Mouse (Mus musculus) cerebellum, postnatal 4 days (tissue): ENCODE results near the gene Cda.

Experiments
- DNase-seq, 2 experiments: peaks; one replicate each; pipeline ENCODE4 v3.0.0; 2022; ENCODE audit warnings: low spot score in 2 of 2, mixed read lengths in 1 of 2

Gene Cda

DNA sequence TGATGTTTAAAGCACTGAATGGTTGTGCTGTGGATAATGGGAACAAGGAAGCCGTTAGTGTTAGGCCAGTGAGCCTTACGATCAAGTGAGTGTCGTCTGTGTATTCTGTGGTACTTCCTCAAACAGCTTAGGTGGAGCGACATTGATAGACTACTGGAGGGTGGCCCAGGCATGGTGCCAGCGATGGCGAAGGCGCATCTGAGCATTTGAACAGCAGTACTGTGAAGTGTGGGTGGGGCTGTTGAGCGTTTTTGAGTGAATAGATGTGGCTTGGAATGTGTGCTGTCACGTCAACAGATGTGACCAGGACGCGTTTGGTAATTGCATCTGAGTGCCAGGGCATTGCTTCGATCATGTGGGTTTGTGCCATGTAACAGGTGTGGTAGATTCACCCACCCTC is 60.1 kb downstream of the Cda start:
- DNase-seq = no peak

DNA sequence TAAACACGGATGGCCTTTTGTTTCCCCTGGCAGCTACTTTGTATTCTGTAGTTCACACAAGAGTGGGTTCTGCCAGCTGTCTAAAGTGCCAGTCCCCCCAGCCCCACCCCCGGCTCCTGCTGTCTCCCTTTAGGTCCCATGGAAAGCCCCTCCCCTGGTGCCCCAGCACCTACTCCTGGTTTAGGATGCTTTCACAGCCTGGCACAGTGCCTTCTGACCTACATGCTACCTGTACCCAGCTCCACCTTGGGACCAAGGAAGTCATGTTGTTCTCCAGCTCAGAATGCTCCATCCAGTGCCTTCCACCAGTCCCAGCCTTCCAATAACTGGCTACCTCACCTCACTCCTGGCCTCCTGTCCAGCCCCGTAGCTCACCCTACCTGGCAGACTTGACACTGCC is 60.8 kb downstream of the Cda start:
- no peak for DNase-seq

DNA sequence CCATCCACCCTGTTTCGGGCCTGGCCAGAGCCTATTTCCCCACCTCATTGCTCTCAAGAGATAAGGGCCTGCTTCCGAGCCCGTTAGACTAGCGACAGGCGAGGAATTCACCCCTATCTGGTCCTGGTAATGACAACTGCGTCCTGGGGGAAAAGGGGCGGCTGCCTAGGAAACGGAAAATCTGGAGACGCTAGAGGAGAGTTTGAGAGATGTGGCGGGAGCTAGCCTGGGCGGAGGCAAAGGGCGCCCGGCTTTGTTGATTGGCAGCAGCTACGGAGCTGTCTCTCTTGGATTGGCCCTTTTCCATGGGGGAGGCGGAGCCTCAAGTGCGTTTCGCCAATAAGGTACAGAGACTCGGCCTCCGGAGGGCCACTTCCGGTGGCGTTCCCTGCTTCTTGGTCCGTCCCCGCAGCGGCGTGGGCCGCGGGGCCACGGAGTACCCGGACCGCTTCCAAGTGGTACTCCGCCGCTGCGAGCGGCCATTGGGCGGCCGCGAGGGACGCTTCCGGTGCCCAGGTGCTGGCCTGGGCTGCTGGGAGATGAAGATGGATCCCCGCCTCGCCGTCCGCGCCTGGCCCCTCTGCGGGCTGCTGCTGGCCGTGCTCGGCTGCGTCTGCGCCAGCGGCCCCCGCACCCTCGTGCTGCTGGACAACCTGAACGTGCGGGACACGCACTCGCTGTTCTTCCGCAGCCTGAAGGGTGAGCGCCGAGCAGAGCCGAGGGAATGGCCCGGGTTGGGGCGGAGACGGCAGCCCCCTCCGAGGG is 63.3 kb downstream of the Cda start, which contains the start of gene Ddost:
Ddost (plus strand) TSS at position 391 of the 765 bp plus-strand sequence.
- DNase-seq = peak; percentile 93 to 97

DNA sequence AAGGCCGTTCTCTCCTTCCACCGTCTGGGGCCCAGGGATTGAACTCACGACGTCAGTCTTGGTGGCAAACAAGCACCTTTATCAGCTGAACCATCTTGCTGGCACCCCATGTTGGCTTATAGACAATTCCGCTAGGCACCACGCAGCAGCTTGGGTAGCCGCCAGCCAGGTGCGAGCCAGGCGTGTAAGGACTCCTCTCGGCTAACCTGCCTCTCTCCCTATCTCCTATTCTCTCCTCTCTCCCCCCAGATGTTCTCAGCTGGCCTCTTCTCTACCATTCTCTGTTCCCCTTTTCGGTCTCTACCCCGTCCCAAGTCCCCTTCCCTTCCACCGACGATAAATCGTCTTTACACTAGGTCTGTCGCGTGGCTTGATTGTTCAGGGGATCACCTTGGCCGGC is 64.0 kb downstream of the Cda start:
- DNase-seq = no peak

DNA sequence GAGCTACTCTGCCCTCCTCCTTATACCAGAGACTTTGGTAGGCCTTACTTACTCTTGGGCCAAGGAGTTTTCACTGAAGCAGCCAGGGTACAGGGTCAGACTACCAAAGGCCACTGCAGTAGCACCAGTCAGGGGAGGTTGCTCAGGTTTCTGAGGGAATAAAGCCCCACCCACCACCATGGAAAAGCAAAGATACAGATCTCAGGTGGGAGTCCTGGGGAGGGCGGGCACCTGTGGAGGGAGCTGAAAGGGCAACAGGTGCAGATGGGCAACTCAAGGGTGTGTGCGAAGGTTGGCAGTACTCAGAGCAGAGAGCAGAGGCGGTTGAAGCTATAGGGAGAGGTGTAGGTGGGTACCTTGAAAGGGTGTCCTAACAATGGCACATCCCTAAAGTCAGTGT is 64.8 kb downstream of the Cda start:
- no peak for DNase-seq

DNA sequence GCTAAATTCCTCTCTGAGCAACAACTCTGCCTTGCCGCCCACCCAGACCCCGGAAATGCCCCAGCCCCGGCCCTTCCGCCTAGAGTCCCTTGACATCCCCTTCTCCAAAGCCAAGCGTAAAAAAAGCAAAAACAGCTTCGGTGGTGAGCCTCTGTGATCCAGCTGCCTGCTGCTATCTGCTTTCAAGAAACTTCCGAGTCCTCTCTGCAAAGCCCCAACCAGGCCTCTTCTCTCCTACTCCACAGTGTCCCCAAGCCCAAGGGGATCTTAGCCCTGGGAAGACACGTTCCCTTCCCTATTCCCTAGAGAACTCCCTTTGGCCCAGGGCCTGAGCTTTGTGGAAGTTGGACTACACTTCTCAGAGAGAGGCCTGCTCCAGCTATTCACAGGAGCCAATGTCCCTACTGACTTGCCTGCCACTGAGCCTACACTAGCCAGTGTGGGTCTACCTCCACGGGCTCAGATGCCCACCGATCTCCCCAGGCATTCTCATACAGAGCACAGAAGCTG is 66.5 kb downstream of the Cda start:
- DNase-seq = no peak

DNA sequence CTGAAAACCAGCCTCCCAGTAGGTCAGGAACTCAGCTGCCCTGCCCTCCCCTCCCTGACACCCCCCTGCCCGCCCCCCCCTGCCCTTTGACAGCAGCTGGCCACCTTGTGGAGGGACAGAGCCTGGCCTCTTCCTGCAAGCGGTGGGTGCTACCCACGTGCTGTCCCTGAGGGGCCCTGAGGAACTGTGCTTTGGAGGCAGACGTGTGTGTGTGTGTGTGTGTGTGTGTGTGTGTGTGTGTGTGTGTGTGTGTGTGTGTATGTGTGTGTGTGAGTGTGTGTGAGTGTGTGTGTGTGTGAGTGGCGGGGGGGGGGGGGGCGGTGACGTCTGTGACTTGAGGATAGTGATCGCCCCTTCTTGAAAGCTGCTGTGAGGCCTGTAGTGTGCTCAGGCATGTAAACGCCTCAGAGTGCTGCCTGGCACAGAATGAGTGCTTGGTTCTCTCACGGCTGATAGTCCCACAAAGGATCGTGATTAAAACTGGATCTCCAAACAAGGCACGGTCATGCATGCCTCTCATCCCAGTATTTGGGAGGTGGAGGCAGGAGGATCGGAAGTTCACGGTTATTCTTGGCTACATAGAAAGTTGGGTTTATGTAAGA is 73.7 kb downstream of the Cda start:
- no peak for DNase-seq

DNA sequence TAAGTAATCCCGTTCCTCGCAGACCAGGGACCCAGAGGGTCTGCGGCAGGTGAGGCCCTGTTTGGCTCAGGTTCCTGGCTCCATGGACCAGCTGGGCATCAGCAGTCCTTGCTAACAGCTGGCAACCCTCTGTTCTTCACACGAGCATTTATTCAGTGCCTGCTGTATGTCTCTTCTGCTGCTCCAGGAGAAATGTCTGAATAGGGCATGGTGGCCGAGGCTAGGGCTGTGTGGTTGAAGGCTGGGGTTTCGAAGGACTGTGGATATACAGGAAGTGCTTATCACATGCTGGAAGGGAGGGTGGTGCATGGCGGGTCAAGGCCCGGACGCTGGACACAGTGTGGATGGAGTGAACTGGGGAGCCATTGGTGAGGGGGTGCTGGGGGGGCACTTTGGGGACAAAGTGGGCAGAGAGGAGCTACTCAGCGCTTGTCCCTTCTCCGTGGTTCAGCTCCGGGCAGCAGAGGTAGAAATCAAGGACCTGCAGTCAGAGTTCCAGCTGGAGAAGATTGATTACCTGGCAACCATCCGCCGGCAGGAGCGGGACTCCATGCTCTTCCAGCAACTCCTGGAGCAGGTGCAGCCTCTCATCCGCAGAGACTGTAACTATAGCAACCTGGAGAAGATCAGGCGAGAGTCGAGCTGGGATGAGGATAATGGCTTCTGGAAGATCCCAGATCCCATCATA is 74.4 kb downstream of the Cda start:
- DNase-seq = no peak

DNA sequence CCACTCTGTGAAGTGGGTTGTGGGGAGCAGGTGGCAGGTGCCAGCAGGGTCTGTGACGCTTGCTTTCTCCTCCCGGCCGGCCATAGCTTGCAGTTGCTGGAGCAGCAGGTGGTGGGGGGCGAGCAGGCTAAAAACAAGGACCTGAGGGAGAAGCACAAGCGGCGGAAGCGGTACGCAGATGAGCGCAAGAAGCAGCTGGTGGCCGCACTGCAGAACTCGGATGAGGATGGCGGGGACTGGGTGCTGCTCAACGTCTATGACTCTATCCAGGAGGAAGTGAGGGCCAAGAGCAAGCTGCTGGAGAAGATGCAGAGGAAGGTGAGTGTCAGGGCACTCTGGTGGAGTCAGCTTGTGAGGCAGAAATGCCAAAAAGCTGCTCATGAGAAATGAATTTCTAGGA is 75.8 kb downstream of the Cda start:
- DNase-seq = no peak

DNA sequence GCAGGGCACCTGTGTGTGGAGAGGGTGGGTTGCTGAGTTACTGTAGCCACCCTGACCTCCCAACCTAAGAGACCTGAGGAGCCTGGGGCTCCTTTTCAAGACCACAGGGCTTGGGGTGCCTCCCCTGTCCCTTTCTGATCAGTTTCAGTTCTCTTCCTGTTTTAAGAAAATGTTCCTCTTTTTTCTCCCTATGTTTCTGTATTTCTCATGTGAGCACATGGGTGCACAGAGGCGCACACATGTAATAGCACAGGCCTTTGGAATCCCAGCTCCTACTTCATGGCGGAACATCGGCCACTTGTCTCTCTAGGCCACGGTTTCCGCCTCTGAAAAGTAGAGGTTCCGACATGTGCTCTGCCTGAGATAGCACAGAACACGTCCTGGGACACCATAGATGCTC is 79.1 kb downstream of the Cda start:
- no peak for DNase-seq
